Mouse (Mus musculus): ENCODE measurements around the gene Sult6b2.

- no peak for TF ChIP-seq EP300 (IDR thresholded peaks at IDR 0.05; ENCODE audit: low read depth)
- TF ChIP-seq CTCF (IDR thresholded peaks at IDR 0.05; ENCODE audit: low read depth) = no peak
Measured at GRCm38 (mm10) chr6:142788042-142788987, 16.0 kb downstream of the Sult6b2 start.
